Mouse (Mus musculus) liver, embryonic 14 days (tissue): ENCODE data around the gene Gm8126. TPM values are rescaled to one million over a fixed set of nuclear protein-coding genes. Genes with fewer than 3 reads are reported as not detected.

ENCODE experiments used
- polyA plus RNA-seq: library from polyadenylated mRNA; depleted of rRNA; stranded (reverse); fragments of >200 nt; gene quantifications from 2 replicates; pipeline ENCODE4 v1.2.3, GENCODE M21; 2012; rRNA removed

The Gm8126 gene
- not detected in 2 replicates for polyA plus RNA-seq

DNA sequence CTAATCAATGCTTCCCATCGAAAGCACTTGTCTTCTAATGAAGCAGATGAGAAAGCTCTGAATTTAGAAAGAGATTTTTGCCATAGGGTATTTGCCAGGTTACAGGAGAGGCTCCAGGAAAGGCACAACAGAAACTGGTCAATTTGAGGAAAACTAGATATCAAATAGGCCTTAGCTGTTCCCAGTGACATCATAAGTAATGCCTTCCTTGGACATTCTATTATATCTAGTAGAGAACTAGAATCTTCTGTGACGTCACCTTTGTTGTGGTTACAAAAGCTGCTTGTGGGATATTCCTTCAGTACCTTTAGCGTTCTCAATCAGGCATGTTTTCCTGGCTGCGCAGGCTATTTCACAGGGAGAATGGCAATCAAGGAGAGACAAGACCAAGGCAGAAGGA is at the start of gene Gm8126:
Gene Gm8126, plus strand, starts transcription at position 301 of the 400 bp plus-strand sequence.

DNA sequence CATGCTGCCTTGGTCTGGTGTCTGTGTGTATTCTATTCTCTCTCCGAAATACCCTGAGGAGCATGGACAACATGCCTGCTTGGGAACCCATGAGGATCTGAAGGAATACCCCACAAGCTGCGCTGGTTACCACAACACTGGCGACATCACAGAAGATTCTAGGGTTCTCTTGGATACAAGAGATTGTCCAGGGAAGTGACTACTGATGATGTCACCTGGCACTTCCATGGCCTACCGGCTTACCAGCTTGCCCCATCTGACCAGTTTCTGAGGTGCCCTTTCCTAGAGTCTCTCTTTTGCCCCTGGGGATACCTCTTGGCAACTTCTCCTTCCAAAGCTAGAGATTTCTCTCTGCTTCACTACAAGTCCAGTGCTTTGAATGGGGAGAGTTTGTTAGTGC is 23.2 kb upstream of the Gm8126 start, which contains the start of gene Gm8122:
Gene Gm8122, minus strand, starts transcription at position 101 of the 400 bp plus-strand sequence.

DNA sequence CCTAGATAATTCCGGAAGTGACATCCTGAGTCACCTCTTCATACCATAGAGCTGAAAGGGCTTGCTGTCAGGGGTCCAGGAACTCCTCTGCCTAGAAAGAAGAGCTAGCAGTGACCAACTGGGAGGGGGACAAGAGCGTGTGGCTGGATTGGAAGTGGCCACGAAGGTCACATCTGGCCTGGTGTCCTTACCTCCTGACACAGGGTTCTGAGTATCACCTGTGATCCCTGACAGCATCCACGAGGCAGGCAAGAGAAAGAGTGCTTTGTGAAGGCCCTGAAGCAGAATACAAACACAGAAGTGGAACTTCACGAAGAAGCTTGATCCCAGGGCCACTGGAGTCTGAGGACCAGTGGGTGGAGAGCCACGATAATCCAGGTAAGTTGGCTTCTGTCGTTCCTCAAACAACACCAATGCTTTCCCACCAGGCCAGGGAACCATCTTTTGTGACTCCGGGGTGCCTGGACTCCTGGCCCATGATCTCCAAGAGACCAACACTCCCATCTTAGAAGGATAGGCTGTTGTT is 16.6 kb downstream of the Gm8126 start, which contains the start of gene Gm9732:
Gene Gm9732, plus strand, starts transcription at position 51 of the 526 bp plus-strand sequence.

DNA sequence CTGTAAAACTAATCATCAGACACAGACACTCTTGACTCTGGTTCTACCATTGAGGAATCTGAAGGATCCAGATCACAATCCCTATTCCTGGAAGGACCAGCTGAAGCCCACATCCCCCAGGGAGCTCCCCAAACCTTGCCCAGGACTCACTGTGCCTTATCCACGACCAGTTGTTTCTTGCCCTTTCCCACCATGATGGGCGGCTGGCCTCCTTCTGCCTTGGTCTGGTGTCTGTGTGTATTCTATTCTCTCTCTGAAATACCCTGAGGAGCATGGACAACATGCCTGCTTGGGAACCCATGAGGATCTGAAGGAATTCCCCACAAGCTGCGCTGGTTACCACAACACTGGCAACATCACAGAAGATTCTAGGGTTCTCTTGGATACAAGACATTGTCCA is 35.1 kb downstream of the Gm8126 start, which contains the start of gene Gm8127:
Gene Gm8127, minus strand, starts transcription at position 330 of the 400 bp plus-strand sequence.

Other genes starting within 250 kb of the Gm8126 start
- gene Gm10376, start 243.0 kb upstream of the Gm8126 start, polyA plus RNA-seq: not detected in 2 replicates
- not detected in 2 replicates for gene Gm8094, start 182.0 kb upstream of the Gm8126 start, polyA plus RNA-seq
- gene Gm8104, start 158.0 kb upstream of the Gm8126 start, polyA plus RNA-seq: not detected in 2 replicates
- gene Gm7233, start 78.8 kb upstream of the Gm8126 start, polyA plus RNA-seq: not detected in 2 replicates
- gene Gm8122, start 23.3 kb upstream of the Gm8126 start, polyA plus RNA-seq: not detected in 2 replicates
- gene Gm9732, start 16.4 kb downstream of the Gm8126 start, polyA plus RNA-seq: not detected in 2 replicates
- gene Gm8127, start 35.2 kb downstream of the Gm8126 start, polyA plus RNA-seq: not detected in 2 replicates
- gene 1700001F09Rik, start 89.2 kb downstream of the Gm8126 start, polyA plus RNA-seq: not detected in 2 replicates
- gene Gm8138, start 157.7 kb downstream of the Gm8126 start, polyA plus RNA-seq: not detected in 2 replicates